Mouse (Mus musculus) embryonic facial prominence, embryonic 11.5 days (tissue): ENCODE results near the gene Cds1. TPM values are rescaled to one million over a fixed set of nuclear protein-coding genes. Genes with fewer than 3 reads are reported as not detected.

Experiments used
- ATAC-seq: fragments of 200-750 bp; cut with Nextera tagmentation; replicated peaks from 2 replicates; pipeline ENCODE4 v1.8.0; 2017; ENCODE audit warnings: low read depth; ENCODE audit not compliant: insufficient number of reproducible peaks, low FRiP score, low TSS enrichment
- DNase-seq: peaks from one replicate; pipeline ENCODE4 v3.0.0-alpha.2; 2015; ENCODE audit warnings: low spot score
- H3K27ac ChIP-seq: fragments of 300-500 bp; sonication (generic); replicated peaks from 2 replicates; pipeline ENCODE4 v1.5.1; 2014; ENCODE audit warnings: mild to moderate bottlenecking, low read depth, low read length, control low read depth
- H3K27me3 ChIP-seq: fragments of 300-500 bp; sonication (generic); 2 replicates; pipeline ENCODE4 v1.6.1; 2014; ENCODE audit warnings: mild to moderate bottlenecking, low read length, moderate library complexity, mixed read lengths; ENCODE audit not compliant: control insufficient read depth, insufficient read depth
- H3K36me3 ChIP-seq: fragments of 300-500 bp; sonication (generic); replicated peaks from 2 replicates; pipeline ENCODE4 v1.6.1; 2014; ENCODE audit warnings: low read depth, mild to moderate bottlenecking, low read length, moderate library complexity, mixed read lengths; ENCODE audit not compliant: control insufficient read depth, insufficient read depth
- H3K4me1 ChIP-seq: fragments of 300-500 bp; sonication (generic); 2 replicates; pipeline ENCODE4 v1.6.1; 2014; ENCODE audit warnings: low read length, mixed read lengths; ENCODE audit not compliant: control insufficient read depth, insufficient read depth
- H3K4me2 ChIP-seq: fragments of 300-500 bp; sonication (generic); 2 replicates; pipeline ENCODE4 v1.6.1; 2014; ENCODE audit warnings: low read depth, mild to moderate bottlenecking, control low read depth, low read length, moderate library complexity
- H3K4me3 ChIP-seq: fragments of 300-500 bp; sonication (generic); 2 replicates; pipeline ENCODE4 v1.5.1; 2014; ENCODE audit warnings: low read depth, low read length, control low read depth
- H3K9ac ChIP-seq: fragments of 300-500 bp; sonication (generic); replicated peaks from 2 replicates; pipeline ENCODE4 v1.6.1; 2014; ENCODE audit warnings: mild to moderate bottlenecking, control low read depth, low read length
- H3K9me3 ChIP-seq: fragments of 300-500 bp; sonication (generic); replicated peaks from 2 replicates; pipeline ENCODE4 v1.6.1; 2016; ENCODE audit warnings: mild to moderate bottlenecking, low read length, inconsistent platforms, mixed read lengths; ENCODE audit not compliant: control insufficient read depth
- WGBS: fragments of 180-500 bp; shearing (Covaris S2); extraction: QIAGEN DNeasy Blood & Tissue Kit; methylation state at CpG from one replicate; pipeline ENCODE4 v1.1.7; 2014; 5-methylcytosine and 5-hydroxymethylcytosine counted together
- polyA plus RNA-seq: library from polyadenylated mRNA; unstranded; fragments of >200 nt; fragmentation: Nextera tagmentation; extraction: Ambion mirVana; gene quantifications from 2 replicates; pipeline ENCODE4 v1.2.1, GENCODE M21; 2014

Gene Cds1
- polyA plus RNA-seq, 1 experiment from 2014 or later, result 1.4 TPM

DNA sequence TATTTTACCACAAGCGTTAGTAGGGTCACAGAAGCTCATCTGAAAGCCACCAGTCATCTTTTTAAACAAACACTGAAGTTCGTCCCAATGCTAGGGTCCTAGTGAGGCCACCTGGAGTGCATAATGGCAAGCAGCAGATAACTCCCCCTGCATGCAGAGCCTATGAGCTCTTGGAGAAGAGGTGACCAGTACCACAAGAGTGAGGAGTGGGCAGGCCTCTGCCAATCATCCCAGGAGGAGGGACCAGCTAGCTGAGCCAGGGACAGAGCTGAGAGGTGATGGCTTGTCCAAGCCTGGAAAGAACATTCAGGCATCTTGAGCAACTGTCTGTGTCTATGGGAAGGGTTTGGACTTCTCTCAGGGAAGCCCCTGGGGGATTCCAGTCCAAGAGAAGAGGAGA, 37.0 kb downstream of the Cds1 start:
- 67% methylated on average over 2 of the region's 2 CpGs for WGBS

DNA sequence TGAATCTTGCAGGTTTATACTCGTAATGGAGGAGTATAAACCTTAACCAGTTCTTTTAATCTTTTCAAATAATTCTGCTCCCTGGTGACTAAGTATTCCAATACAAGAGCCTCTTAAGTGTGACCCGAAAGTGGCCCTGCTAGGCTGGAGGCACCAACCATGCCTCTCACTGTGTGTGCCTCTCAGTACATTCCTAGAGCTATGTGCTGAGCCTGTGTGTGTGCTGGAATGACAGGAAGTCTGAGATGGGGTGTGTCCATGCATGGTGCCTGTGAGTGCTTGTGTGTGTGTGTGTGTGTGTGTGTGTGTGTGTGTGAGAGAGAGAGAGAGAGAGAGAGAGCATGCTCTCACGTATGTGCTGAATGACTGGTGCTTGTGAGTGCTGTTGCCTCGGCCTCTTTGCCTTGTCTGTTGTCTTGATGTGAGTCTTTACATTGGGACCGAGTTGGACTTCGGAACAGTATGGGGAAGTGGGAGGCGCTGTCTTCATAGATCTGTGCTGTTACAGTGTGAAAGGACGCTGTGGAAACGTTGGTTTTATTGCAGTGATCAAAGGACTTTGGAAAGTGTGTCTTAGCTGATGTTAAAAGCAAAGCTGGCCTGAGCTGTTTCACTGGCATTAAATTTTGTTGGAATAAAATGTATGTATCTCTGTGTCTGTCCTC, 37.6 kb downstream of the Cds1 start:
- no peak for ATAC-seq
- no peaks in the 10 kb centered on the region for H3K9me3 ChIP-seq
- H3K27ac ChIP-seq, result no peak overlapping the region
- H3K4me1 ChIP-seq, result no peaks in the 10 kb centered on the region
- no peaks in the 10 kb centered on the region for H3K36me3 ChIP-seq
- no peak overlapping the region for H3K9ac ChIP-seq
- WGBS, result 85% methylated on average over 9 of the region's 9 CpGs
- DNase-seq, result no peak
- H3K4me2 ChIP-seq, result no peak overlapping the region
- H3K4me3 ChIP-seq, result no peak overlapping the region
- no peaks in the 10 kb centered on the region for H3K27me3 ChIP-seq

More for the DNA sequence above, 37.0 kb downstream of the Cds1 start:
- Histone ChIP-seq H3K4me2 (no peak overlapping the region), H3K4me3 (no peak overlapping the region), H3K4me1 (no peaks in the 10 kb centered on the region), H3K27me3 (no peaks in the 10 kb centered on the region), H3K27ac (no peak overlapping the region), H3K36me3 (no peaks in the 10 kb centered on the region), H3K9me3 (no peaks in the 10 kb centered on the region), H3K9ac (no peak overlapping the region)
- DNase-seq (no peak), ATAC-seq (no peak)

DNA sequence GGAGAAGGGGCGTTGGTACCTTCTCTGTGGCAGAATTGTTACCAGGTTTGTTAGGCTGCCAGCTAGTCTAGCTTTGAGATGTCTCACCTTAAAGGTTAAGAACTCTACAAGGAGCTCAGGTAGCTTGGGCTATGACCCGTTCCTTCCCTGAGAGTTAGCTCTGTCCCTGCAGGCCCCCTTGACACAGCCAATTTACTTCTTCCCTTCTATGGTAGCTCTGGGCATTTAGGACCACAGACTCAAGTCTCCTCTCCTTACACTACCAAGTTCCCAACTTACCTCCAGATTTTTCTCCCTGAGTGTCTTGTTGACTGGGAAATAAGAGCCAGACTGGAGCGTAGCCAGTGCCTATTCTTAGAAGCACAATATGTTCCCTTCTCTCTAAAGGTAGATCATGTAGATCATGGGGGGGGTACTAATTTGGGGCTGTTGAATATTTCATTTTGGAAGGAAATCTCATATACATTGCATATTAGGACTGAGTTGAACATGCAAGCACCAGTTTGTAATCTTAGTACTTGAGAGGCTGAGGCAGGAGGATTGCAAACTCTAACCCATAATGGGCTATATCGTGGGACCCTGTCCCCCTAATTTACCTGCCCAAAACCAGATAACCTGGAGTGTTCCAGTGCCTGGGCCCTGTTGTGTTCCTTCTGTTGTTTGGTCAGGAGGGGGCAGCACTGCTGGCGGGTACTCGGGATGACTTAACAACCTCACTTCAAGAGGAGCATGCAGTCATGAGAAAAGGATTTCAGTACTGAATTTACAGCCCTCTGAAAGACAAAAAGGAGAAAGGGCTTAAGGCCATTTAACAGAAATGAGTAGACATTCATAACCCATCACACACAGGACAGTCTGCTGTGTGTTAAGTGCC, 46.6 kb downstream of the Cds1 start:
- Histone ChIP-seq H3K27ac (no peak overlapping the region), H3K27me3 (no peaks in the 10 kb centered on the region), H3K4me1 (no peaks in the 10 kb centered on the region), H3K4me2 (no peak overlapping the region), H3K9me3 (no peaks in the 10 kb centered on the region), H3K9ac (no peak overlapping the region), H3K4me3 (no peak overlapping the region), H3K36me3 (no peaks in the 10 kb centered on the region)
- WGBS, result 91% methylated on average over 6 of the region's 6 CpGs
- DNase-seq, result no peak
- ATAC-seq, result no peak

DNA sequence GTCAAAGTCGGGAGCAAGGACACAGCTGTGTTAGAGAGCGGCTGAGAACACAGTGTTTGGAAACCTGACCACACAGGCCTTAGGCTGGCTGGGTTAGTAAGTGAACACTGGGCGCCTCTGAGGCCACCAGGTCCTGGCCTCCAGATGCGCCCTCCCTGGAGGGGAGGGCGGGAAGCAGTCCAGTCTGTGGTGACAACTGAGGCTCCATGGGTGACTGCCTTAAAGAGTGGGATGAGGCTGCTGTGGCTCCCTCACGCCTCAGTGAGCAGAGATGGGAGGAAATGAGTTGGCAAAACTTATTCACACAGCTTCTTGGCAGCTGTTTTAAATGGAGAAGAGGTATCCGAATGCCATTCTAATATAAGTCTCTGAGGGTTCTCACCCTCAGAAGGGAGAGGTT, 51.9 kb downstream of the Cds1 start:
- Histone ChIP-seq H3K4me2 (no peak overlapping the region), H3K27ac (no peak overlapping the region), H3K36me3 (no peaks in the 10 kb centered on the region), H3K27me3 (no peaks in the 10 kb centered on the region), H3K9me3 (no peaks in the 10 kb centered on the region), H3K4me3 (no peak overlapping the region), H3K4me1 (no peaks in the 10 kb centered on the region; the same call in 1 of the 2 replicates), H3K9ac (no peak overlapping the region)
- DNase-seq (no peak), ATAC-seq (no peak)
- 54% methylated on average over 7 of the region's 7 CpGs for WGBS

DNA sequence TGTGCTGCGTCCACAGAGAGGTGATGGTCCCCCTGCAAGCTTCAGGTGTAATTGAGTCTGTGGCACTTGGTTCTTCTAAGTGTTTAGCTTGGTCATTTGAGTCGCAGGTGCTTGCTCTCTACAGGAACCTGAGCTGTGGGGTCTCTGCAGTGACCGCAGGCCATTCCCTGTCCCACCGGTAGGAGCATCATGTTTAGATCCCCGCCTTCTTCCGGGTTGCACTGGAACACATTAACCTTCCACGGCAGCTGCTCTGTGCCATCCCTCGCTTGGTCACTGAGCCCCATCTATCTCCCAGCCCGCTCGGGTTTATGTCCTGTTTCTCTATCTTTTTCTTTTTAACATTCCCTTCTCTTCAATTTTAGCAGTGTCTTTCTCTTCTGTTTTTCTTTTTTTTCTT, 54.3 kb downstream of the Cds1 start:
- Histone ChIP-seq H3K4me2 (no peak overlapping the region), H3K4me1 (no peaks in the 10 kb centered on the region; the same call in 1 of the 2 replicates), H3K4me3 (no peak overlapping the region), H3K36me3 (no peaks in the 10 kb centered on the region), H3K9me3 (no peaks in the 10 kb centered on the region), H3K27me3 (no peaks in the 10 kb centered on the region), H3K27ac (no peak overlapping the region), H3K9ac (no peak overlapping the region)
- peak; percentile 24 for DNase-seq
- WGBS, result 45% methylated on average over 10 of the region's 10 CpGs
- no peak for ATAC-seq

DNA sequence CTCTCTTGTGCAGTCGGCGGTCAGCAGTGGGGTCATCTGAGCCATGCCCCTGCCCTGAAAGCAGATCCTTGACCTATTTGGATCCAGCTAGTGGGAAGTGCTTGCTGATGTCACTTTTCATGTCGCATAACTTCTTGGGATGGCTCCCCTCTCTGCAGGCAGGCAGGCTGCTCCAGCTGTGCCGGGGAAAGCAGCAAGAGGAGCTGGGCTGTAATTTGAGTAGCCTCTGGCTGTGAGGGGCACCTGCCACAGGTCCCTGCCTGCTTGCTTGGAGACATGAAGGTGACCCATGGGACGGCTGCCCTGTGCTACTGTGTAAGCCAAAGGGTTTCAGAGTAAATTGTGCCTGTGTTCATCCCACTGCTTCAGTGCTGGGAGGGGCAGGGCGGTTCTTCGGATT, 54.9 kb downstream of the Cds1 start:
- WGBS, result 8% methylated on average over 7 of the region's 7 CpGs

DNA sequence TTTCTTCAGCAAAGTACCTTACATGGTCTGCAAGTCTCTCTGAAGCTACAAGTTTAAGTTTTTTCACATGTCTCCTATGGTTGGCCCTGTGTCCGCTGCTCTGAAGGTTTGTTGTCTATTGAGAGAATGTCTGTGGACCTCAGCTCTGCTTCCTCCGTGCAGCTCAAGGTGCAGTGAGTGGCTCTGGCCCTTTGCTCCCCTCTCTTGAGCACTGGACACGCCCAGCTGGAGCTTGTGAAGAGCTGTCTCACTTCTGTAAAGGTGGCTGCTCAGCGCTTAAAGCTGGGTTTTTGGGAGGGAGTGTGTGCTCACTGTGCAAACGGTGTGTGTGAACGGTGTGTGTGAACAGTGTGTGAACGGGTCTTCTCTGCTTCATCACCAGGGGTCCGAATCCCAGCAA, 56.1 kb downstream of the Cds1 start:
- no peak for ATAC-seq
- Histone ChIP-seq H3K4me2 (no peak overlapping the region), H3K9ac (no peak overlapping the region), H3K4me3 (no peak overlapping the region), H3K27me3 (no peaks in the 10 kb centered on the region), H3K9me3 (no peaks in the 10 kb centered on the region), H3K36me3 (no peaks in the 10 kb centered on the region), H3K27ac (no peak overlapping the region), H3K4me1 (no peaks in the 10 kb centered on the region; the same call in 1 of the 2 replicates)
- WGBS, result 64% methylated on average over 8 of the region's 8 CpGs
- DNase-seq, result no peak

More for the DNA sequence above, 54.9 kb downstream of the Cds1 start:
- Histone ChIP-seq H3K4me1 (no peaks in the 10 kb centered on the region; the same call in 1 of the 2 replicates), H3K36me3 (no peaks in the 10 kb centered on the region), H3K9ac (no peak overlapping the region), H3K4me2 (no peak overlapping the region), H3K27ac (no peak overlapping the region), H3K4me3 (no peak overlapping the region), H3K27me3 (no peaks in the 10 kb centered on the region), H3K9me3 (no peaks in the 10 kb centered on the region)
- DNase-seq (peak; percentile 51), ATAC-seq (peak; percentile 36; the same call in 1 of the 2 replicates)
